Mouse (Mus musculus) liver (tissue): ENCODE measurements around the gene Rbbp8nl.

Experiments used
- DNase-seq: peaks from one replicate; pipeline ENCODE4 v3.0.0-alpha.2; 2020; ENCODE audit warnings: mixed read lengths

Rbbp8nl gene

GRCm38 (mm10) chr2:180256296-180257000 lies 33.2 kb downstream of the Rbbp8nl start:
- no peak for DNase-seq

- no peak for DNase-seq
Measured at GRCm38 (mm10) chr2:180255701-180256100, 34.0 kb downstream of the Rbbp8nl start.

GRCm38 (mm10) chr2:180254436-180255209 lies 35.1 kb downstream of the Rbbp8nl start:
- no peak for DNase-seq

- no peak for DNase-seq
Measured at GRCm38 (mm10) chr2:180251838-180252237, 37.8 kb downstream of the Rbbp8nl start.

- peak; percentile 76 for DNase-seq
Measured at GRCm38 (mm10) chr2:180250930-180251611, 38.6 kb downstream of the Rbbp8nl start.

GRCm38 (mm10) chr2:180248947-180249660 lies 40.6 kb downstream of the Rbbp8nl start:
- peak; percentile 53 for DNase-seq

- DNase-seq, result no peak
Measured at GRCm38 (mm10) chr2:180247916-180248315, 41.8 kb downstream of the Rbbp8nl start.

GRCm38 (mm10) chr2:180243108-180243507 lies 46.6 kb downstream of the Rbbp8nl start:
- DNase-seq, result no peak

GRCm38 (mm10) chr2:180238591-180238990 lies 51.1 kb downstream of the Rbbp8nl start:
- peak; percentile 44 for DNase-seq

- DNase-seq, result no peak
Measured at GRCm38 (mm10) chr2:180237601-180238345, 51.9 kb downstream of the Rbbp8nl start.

- DNase-seq, result peak; percentile 78
Measured at GRCm38 (mm10) chr2:180236930-180237329, 52.7 kb downstream of the Rbbp8nl start.

GRCm38 (mm10) chr2:180236500-180236899 lies 53.2 kb downstream of the Rbbp8nl start:
- DNase-seq, result peak; percentile 59

GRCm38 (mm10) chr2:180235788-180236187 lies 53.9 kb downstream of the Rbbp8nl start:
- no peak for DNase-seq

GRCm38 (mm10) chr2:180234980-180235379 lies 54.7 kb downstream of the Rbbp8nl start:
- DNase-seq, result no peak

GRCm38 (mm10) chr2:180234353-180234752 lies 55.3 kb downstream of the Rbbp8nl start:
- no peak for DNase-seq

GRCm38 (mm10) chr2:180233101-180233904 lies 56.4 kb downstream of the Rbbp8nl start:
- no peak for DNase-seq

GRCm38 (mm10) chr2:180230482-180230881 lies 59.2 kb downstream of the Rbbp8nl start:
- no peak for DNase-seq

- no peak for DNase-seq
Measured at GRCm38 (mm10) chr2:180229129-180229528, 60.5 kb downstream of the Rbbp8nl start.

- DNase-seq, result no peak
Measured at GRCm38 (mm10) chr2:180228592-180228991, 61.1 kb downstream of the Rbbp8nl start.

GRCm38 (mm10) chr2:180228060-180228458 lies 61.6 kb downstream of the Rbbp8nl start:
- DNase-seq, result no peak
